Mouse (Mus musculus) limb, embryonic 13.5 days (tissue): ENCODE results near the gene Slxl1. TPM values are rescaled to one million over a fixed set of nuclear protein-coding genes. Genes with fewer than 3 reads are reported as not detected.
"Not testable (repeated sequence)": the region's sequence is repeated elsewhere in the genome, so short reads cannot be mapped to it uniquely, and the experiment has no call there.

ENCODE experiments used
- ATAC-seq: fragments of 200-750 bp; cut with Nextera tagmentation; 2 replicates; pipeline ENCODE4 v1.8.0; 2017; ENCODE audit warnings: low read depth, moderate number of reproducible peaks, moderate TSS enrichment; ENCODE audit not compliant: low FRiP score
- H3K27ac ChIP-seq: fragments of 300-500 bp; sonication (generic); 2 replicates; pipeline ENCODE4 v1.5.1; 2015; ENCODE audit warnings: inconsistent platforms, mild to moderate bottlenecking, moderate library complexity
- H3K27me3 ChIP-seq: fragments of 300-500 bp; sonication (generic); 2 replicates; pipeline ENCODE4 v1.6.1; 2015; ENCODE audit warnings: mild to moderate bottlenecking, inconsistent platforms
- H3K36me3 ChIP-seq: fragments of 300-500 bp; sonication (generic); 2 replicates; pipeline ENCODE4 v1.6.1; 2015; ENCODE audit warnings: inconsistent platforms, mild to moderate bottlenecking, moderate library complexity
- H3K4me1 ChIP-seq: fragments of 300-500 bp; sonication (generic); 2 replicates; pipeline ENCODE4 v1.6.1; 2015; ENCODE audit warnings: inconsistent platforms
- H3K4me2 ChIP-seq: fragments of 300-500 bp; sonication (generic); replicated peaks from 2 replicates; pipeline ENCODE4 v1.6.1; 2015; ENCODE audit warnings: inconsistent platforms, mild to moderate bottlenecking, moderate library complexity
- H3K4me3 ChIP-seq: fragments of 300-500 bp; sonication (generic); 2 replicates; pipeline ENCODE4 v1.5.1; 2015; ENCODE audit warnings: moderate library complexity, mild to moderate bottlenecking, inconsistent platforms
- H3K9ac ChIP-seq: fragments of 300-500 bp; sonication (generic); 2 replicates; pipeline ENCODE4 v1.6.1; 2015; ENCODE audit warnings: mild to moderate bottlenecking, inconsistent platforms
- H3K9me3 ChIP-seq: fragments of 300-500 bp; sonication (generic); 2 replicates; pipeline ENCODE4 v1.6.1; 2016; ENCODE audit warnings: inconsistent platforms
- WGBS: fragments of 180-500 bp; shearing (Covaris S2); methylation state at CpG from one replicate; pipeline ENCODE4 v1.1.7; 2015; 5-methylcytosine and 5-hydroxymethylcytosine counted together
- polyA plus RNA-seq: library from polyadenylated mRNA; unstranded; fragments of >200 nt; fragmentation: Nextera tagmentation; extraction: Ambion mirVana; gene quantifications from 2 replicates; pipeline ENCODE4 v1.2.1, GENCODE M21; 2015

The Slxl1 gene
- not detected in 2 replicates for polyA plus RNA-seq

DNA sequence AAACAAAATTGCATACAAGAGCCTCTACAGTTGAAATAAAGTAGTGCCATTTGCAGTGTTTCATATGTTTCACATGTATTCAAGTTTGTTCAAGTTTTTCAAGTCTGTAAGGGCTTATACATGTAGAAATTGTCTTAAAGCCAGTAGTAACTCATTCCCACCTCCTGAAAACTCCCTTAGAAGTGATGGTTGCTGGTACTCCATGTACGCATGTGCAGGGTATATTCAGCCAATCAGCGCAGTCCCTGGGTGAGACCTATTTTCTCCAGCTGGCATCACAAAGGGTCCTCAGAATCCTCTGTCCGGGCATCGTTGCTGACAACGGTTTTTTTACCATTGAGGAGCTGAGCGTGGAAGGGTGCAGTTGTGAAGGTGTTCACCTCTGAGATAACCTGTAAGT is at the start of gene Slxl1:
TSS of gene Slxl1 (plus strand) at position 301 of the 400 bp plus-strand sequence.
- H3K27me3 ChIP-seq, H3K36me3 ChIP-seq, H3K4me3 ChIP-seq, H3K9ac ChIP-seq, H3K4me2 ChIP-seq, H3K4me1 ChIP-seq, H3K27ac ChIP-seq, ATAC-seq, H3K9me3 ChIP-seq: not testable (repeated sequence)
- WGBS, result no CpG with 5 or more reads among the region's 6 CpGs
